Mouse (Mus musculus) E14TG2a.4 (cell line): ENCODE measurements around the gene Eda.

Source experiments
- H3K27me3 ChIP-seq: 2 replicates; pipeline ENCODE4 v1.6.1; 2014; ENCODE audit warnings: low read length, control low read depth; ENCODE audit not compliant: insufficient read depth
- H3K36me3 ChIP-seq: 2 replicates; pipeline ENCODE4 v1.6.1; 2014; ENCODE audit warnings: low read length, control low read depth; ENCODE audit not compliant: insufficient read depth
- H3K4me1 ChIP-seq: replicated peaks from 2 replicates; pipeline ENCODE4 v1.6.1; 2014; ENCODE audit warnings: low read depth, low read length, control low read depth
- H3K4me3 ChIP-seq: replicated peaks from 2 replicates; pipeline ENCODE4 v1.5.1; 2014; ENCODE audit warnings: mild to moderate bottlenecking, low read length
- H3K9me3 ChIP-seq: 2 replicates; pipeline ENCODE4 v1.6.1; 2014; ENCODE audit warnings: low read length, control low read depth
- CTCF ChIP-seq: conservative IDR thresholded peaks from 2 replicates; pipeline ENCODE4 v1.5.1; 2014; ENCODE audit warnings: low read length
- NANOG ChIP-seq: IDR thresholded peaks from 2 replicates; pipeline ENCODE4 v1.6.1; 2014; ENCODE audit warnings: borderline replicate concordance, low read length, mixed read lengths
- POU5F1 ChIP-seq: IDR thresholded peaks from 2 replicates; pipeline ENCODE4 v1.6.1; 2014; ENCODE audit warnings: low read length, borderline replicate concordance

The Eda gene

DNA sequence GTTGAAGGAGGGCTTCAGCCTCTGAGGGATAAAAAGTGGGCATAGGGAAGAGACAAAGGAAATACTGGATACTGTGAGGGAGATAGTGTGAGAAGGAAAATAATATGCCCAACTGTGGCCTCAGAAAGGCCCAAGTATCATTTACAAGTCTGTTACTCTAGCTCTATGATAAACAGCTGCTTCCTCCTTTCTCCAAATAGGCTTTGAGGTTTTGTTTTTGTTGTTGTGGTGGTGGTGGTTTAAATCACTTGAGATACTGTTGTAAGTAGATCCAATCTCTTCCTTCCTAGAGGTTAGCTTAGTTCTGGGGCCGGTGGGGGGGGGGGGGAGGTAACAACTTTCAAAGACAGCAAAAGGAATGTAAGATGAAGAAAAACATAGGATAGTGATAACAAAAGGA, 143.0 kb downstream of the Eda start:
- no peaks in the 10 kb centered on the region for H3K9me3 ChIP-seq
- TF ChIP-seq NANOG (no peak), CTCF (no peak), POU5F1 (no peak)
- no peaks in the 10 kb centered on the region for H3K4me1 ChIP-seq
- no peaks in the 10 kb centered on the region for H3K27me3 ChIP-seq
- H3K4me3 ChIP-seq, result no peak overlapping the region
- H3K36me3 ChIP-seq, result no peaks in the 10 kb centered on the region

DNA sequence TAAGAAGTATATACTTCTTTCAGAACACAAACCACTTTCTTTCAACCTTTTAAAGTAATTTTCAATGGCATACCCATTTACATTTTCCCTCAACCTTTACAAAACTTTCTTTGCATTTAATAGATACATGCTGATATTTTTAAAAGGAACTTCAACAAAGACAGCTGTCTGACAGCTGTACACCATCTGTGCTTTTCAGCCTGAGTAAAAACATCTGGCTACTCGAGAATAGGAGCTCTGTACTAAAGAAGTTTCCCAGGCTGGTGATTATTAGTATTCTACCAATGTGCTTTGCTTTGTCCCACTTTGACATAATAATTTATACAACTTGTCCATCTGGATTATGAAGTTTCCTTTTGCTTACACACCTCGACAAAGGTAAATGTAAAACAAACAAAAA, 219.9 kb downstream of the Eda start:
- H3K27me3 ChIP-seq, result no peaks in the 10 kb centered on the region
- no peak for TF ChIP-seq POU5F1
- no peak for TF ChIP-seq NANOG
- no peak for TF ChIP-seq CTCF

DNA sequence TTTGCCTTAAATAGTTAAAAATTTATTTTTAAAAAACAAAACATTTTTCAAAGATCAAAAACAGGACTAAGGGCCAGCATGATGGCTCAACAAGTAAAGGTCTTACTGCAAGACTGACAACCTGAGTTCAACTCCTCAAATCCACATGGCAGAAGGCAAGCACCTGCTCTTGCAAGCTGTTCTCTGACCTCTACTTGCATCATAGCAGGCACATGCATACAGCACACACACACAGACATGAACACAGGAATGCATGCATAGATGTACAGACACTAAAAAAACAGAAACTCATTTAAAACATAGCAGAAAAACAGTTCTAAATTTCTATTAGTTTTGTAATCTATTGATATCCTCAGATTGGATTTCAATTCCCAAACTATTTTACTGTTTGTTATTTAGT, 338.2 kb downstream of the Eda start:
- no peak overlapping the region for H3K4me3 ChIP-seq
- H3K9me3 ChIP-seq, result no peaks in the 10 kb centered on the region
- no peaks in the 10 kb centered on the region for H3K36me3 ChIP-seq
- H3K4me1 ChIP-seq, result no peaks in the 10 kb centered on the region
- TF ChIP-seq CTCF (no peak), POU5F1 (no peak), NANOG (no peak)
- H3K27me3 ChIP-seq, result no peaks in the 10 kb centered on the region

More for the DNA sequence above, 219.9 kb downstream of the Eda start:
- no peaks in the 10 kb centered on the region for H3K36me3 ChIP-seq
- H3K4me1 ChIP-seq, result no peaks in the 10 kb centered on the region
- no peak overlapping the region for H3K4me3 ChIP-seq
- no peaks in the 10 kb centered on the region for H3K9me3 ChIP-seq

DNA sequence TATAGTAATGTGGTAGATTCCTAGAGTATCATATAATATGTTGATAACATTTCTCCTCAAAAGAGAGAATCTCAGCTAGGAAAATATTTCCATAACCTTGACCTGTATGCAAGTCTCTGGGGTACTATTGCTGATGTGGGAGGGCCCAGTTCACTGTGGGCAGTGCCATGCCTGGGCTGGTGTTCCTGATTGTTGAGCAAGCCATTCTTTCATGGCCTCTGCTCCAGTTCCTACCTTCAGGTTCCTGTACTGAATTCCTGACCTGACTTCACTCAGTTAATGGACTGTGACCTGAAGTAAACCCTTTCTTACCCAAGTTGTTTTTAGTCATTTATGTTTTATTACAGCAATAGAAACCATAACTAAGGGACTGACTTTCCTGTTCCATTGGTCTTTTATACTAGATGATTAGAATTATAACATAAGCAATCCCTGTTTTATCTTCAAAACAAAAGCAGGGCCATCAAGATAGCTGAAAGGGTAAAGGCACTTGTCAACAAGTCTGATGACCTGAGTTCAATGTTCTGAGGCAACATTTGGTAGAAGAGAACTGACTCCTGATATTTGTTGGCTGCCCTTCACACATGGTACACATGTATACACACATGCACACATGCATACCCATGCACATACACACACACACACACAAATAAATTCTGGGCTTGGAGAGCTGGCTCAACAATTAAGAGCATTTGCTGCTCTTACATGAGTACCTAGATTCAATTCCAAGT, 338.9 kb downstream of the Eda start:
- Histone ChIP-seq H3K4me3 (no peak overlapping the region), H3K4me1 (no peaks in the 10 kb centered on the region), H3K36me3 (no peaks in the 10 kb centered on the region), H3K9me3 (no peaks in the 10 kb centered on the region), H3K27me3 (no peaks in the 10 kb centered on the region)
- TF ChIP-seq POU5F1 (no peak), NANOG (no peak), CTCF (no peak)

DNA sequence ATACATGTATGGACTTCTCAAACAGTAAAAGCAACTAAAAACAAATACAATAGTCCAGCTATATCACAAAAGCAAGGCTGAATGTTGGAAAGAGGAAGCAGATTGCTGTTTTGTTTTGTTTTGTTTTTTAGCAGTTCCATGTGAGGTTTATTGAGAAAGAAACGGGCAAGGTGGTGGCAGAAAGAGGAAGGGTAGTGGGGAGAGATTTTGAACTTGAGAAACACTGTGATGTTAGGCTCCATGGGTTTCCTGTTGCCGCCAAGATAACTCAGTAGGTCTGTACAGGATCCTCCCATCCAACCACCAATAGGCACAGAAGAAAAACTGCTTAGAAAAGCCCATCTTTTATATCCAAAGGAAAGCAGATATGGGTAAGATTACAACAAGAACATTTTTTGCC, 365.3 kb downstream of the Eda start:
- Histone ChIP-seq H3K9me3 (no peaks in the 10 kb centered on the region), H3K36me3 (no peaks in the 10 kb centered on the region), H3K4me3 (no peak overlapping the region), H3K27me3 (no peaks in the 10 kb centered on the region), H3K4me1 (no peaks in the 10 kb centered on the region)
- TF ChIP-seq POU5F1 (no peak), NANOG (no peak), CTCF (no peak)

DNA sequence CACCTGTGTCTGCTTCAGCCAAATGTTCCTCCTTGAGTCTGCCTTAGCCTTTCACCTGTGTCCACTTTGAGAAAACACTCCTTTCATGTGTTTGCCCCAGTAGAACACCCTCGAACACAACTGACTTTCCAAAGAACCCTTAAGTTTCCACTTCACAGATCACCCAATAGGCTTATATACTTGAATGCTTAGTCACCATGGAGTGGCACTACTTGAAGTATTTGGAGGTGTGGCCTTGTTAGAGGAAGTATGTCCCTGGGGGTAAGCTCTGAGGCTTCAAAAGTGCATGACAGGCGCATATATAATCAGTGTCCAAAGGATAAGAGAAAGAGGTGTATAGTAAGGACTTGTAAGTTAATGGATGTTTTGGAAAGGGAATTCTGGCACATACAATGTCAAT, 369.0 kb downstream of the Eda start:
- TF ChIP-seq CTCF, result no peak
- no peak for TF ChIP-seq POU5F1
- TF ChIP-seq NANOG, result no peak
- no peaks in the 10 kb centered on the region for H3K27me3 ChIP-seq

DNA sequence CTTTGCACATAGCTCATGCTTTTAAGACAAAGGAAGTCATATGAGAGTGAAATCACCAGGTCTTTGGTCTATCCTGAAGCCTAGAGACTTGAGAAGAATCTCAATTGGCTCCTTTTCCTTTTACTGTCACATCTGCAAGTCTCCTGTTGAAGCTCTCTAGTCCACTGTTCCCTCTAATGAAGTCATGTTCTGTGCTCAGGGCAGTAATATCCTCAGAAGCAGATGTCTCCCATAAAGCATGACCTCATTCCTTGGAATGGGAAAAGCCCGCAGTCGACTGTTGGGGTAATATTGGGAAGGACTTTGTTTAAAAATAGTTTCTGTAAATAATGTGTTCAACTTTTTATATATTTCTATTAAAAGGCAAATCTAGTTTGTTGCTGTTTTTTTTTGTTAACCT, 381.6 kb downstream of the Eda start:
- Histone ChIP-seq H3K4me1 (no peaks in the 10 kb centered on the region), H3K36me3 (no peaks in the 10 kb centered on the region), H3K9me3 (no peaks in the 10 kb centered on the region), H3K27me3 (no peaks in the 10 kb centered on the region), H3K4me3 (no peak overlapping the region)
- TF ChIP-seq POU5F1 (no peak), CTCF (no peak), NANOG (no peak)

More for the DNA sequence above, 369.0 kb downstream of the Eda start:
- H3K4me1 ChIP-seq, result no peaks in the 10 kb centered on the region
- no peaks in the 10 kb centered on the region for H3K36me3 ChIP-seq
- no peak overlapping the region for H3K4me3 ChIP-seq
- H3K9me3 ChIP-seq, result no peaks in the 10 kb centered on the region

DNA sequence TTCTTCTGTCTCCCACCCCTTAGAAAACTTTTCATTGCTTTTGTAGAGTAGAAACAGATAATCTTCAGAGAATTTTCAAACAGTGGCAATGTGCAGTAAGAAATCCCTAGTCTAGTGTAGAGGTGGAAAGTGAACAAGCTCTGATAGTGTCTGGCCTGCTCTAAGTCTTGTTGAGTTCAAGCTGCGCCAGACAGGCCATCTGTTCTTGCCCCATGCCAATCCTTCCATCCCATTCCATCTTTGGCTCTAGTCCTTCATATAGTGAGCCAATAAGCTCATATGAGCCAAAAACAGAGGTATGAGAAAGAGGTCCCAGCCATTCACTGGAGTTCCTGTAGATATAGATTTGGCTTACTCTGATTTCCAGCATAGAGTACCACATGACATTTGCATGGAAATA, 414.5 kb downstream of the Eda start:
- Histone ChIP-seq H3K9me3 (no peaks in the 10 kb centered on the region), H3K27me3 (no peaks in the 10 kb centered on the region), H3K4me3 (no peak overlapping the region), H3K4me1 (no peaks in the 10 kb centered on the region), H3K36me3 (no peaks in the 10 kb centered on the region)
- no peak for TF ChIP-seq NANOG
- no peak for TF ChIP-seq CTCF
- TF ChIP-seq POU5F1, result no peak

DNA sequence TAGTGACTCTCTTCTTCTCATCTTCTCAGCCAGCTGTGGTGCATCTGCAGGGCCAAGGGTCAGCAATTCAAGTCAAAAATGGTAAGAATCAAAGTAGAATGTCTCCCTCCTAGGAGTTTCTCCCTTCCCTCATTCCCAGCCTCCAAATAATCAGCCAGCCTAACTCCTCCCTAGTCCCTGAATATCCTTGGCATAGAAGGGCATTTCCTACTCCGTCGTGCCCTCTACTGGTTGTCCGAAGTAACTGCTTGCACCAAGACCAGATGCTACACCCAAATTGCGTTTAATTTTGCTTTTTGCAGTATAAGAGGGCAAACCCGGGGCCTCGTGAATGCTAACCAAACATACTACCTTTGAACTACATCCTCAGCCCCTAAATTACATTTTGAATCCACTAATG, 416.9 kb downstream of the Eda start:
- peak; percentile 62 for TF ChIP-seq CTCF
- no peak for TF ChIP-seq POU5F1
- no peaks in the 10 kb centered on the region for H3K36me3 ChIP-seq
- no peak overlapping the region for H3K4me3 ChIP-seq
- no peaks in the 10 kb centered on the region for H3K9me3 ChIP-seq
- H3K27me3 ChIP-seq, result no peaks in the 10 kb centered on the region
- H3K4me1 ChIP-seq, result no peaks in the 10 kb centered on the region

DNA sequence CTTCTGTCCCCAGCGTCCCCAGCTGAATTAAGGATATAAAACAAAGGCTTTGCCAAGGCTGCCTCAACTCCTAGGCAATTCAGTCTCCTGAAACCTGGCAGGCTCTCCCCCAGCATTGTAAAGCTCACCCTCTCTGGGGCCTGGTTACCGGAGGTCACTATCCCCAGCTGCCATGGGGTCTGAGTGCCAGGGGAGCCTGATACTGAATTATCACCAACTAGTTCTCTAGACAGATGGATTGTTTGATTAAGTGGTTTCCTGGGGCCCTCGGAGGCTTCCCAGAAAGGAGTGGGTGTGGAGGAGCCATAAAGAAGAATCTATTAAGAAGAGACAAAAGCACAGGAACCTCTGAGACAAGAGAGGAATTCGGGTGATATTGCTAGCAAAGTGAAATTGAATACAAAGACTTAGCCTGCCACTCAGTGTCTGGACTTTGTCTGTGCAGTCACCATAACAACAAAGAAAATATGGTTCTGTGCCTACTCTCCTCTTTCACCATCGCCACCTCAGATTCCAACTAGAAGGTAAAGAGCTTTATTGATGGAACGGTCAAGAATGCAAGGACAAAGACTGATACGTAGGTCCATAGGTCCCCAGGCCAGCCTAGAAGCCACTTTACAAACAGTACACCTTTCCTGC, 418.9 kb downstream of the Eda start:
- H3K9me3 ChIP-seq, result no peaks in the 10 kb centered on the region
- no peaks in the 10 kb centered on the region for H3K36me3 ChIP-seq
- 0 out of 2 replicates have a peak, but pooled peaks cover 4% of the 10 kb centered on the region for H3K27me3 ChIP-seq
- TF ChIP-seq CTCF (no peak), NANOG (no peak), POU5F1 (no peak)
- H3K4me3 ChIP-seq, result no peak overlapping the region
- H3K4me1 ChIP-seq, result no peaks in the 10 kb centered on the region
